In the genomic region with DNA sequence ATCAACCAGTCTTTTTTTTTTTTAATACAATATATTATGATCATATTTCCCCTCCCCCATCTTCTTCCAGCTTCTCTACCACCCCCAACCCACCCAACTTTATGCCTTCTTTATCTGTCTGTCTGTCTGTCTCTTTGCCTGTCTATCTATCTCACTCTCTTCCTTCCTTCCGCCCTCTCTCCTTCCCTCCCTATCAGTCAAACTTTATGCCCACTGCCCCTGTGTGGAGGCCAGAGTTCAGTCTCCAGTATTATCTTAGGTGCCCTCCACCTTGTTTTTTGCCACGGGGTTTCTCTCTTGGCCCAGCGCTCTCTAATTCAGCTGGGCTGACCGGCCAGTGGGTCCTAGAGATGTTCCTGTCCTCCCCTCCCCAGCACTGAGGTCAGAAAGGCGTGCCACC, we compare ENCODE assay signal across 21 mouse cellular contexts.
"Had no signal": no experiment of that assay in that cellular context is flagged by ENCODE, and none has a peak within 500 bp of the region (broad histone marks: within the 10 kb centered on the region; RNA-seq: fewer than 3 reads in every experiment).

No protein-coding gene starts in this region.

- H3K27me3 ChIP-seq: heart, embryonic 15.5 days; hindbrain, embryonic 15.5 days; kidney, embryonic 15.5 days; limb, embryonic 13.5 days; limb, embryonic 15.5 days; liver, embryonic 12.5 days had no signal

- H3K9me3 ChIP-seq: heart, embryonic 10.5 days; heart, embryonic 13.5 days; heart, embryonic 15.5 days; hindbrain, embryonic 13.5 days; hindbrain, embryonic 15.5 days; kidney, embryonic 15.5 days; limb, embryonic 13.5 days; limb, embryonic 15.5 days; liver, embryonic 12.5 days had no signal

- ATAC-seq: hindbrain, postnatal 0 days had no signal

- DNase-seq: gastrocnemius, adult 2 months; gastrocnemius, postnatal 14 days; gastrocnemius, postnatal 36 days; heart, adult 18-20 months; heart, postnatal 14 days; heart, postnatal 36 days; kidney, adult 2 months; kidney, adult 9 months; kidney, postnatal 36 days; layer of hippocampus, postnatal 36 days had no signal

- H3K27ac ChIP-seq: gastrocnemius, adult 2 months; heart, embryonic 10.5 days; heart, embryonic 13.5 days; heart, embryonic 15.5 days; hindbrain, embryonic 13.5 days; hindbrain, embryonic 15.5 days; hindbrain, postnatal 0 days; limb, embryonic 13.5 days; limb, embryonic 15.5 days; liver, embryonic 14.5 days had no signal

- H3K4me3 ChIP-seq: gastrocnemius, adult 2 months; heart, embryonic 10.5 days; heart, embryonic 13.5 days; heart, embryonic 15.5 days; hindbrain, embryonic 13.5 days; hindbrain, embryonic 15.5 days; kidney, embryonic 15.5 days; limb, embryonic 13.5 days; limb, embryonic 15.5 days; liver, embryonic 12.5 days had no signal

- H3K9ac ChIP-seq: heart, embryonic 13.5 days; heart, embryonic 15.5 days; hindbrain, embryonic 13.5 days; hindbrain, embryonic 15.5 days; kidney, embryonic 15.5 days; limb, embryonic 13.5 days; limb, embryonic 15.5 days; liver, embryonic 12.5 days; liver, embryonic 14.5 days had no signal

- H3K36me3 ChIP-seq: heart, embryonic 10.5 days; heart, embryonic 13.5 days; heart, embryonic 15.5 days; hindbrain, embryonic 13.5 days; hindbrain, embryonic 15.5 days; kidney, embryonic 15.5 days; limb, embryonic 13.5 days; limb, embryonic 15.5 days; liver, embryonic 12.5 days had no signal

- H3K4me2 ChIP-seq: heart, embryonic 13.5 days; heart, embryonic 15.5 days; hindbrain, embryonic 13.5 days; hindbrain, embryonic 15.5 days; kidney, embryonic 15.5 days; limb, embryonic 13.5 days; limb, embryonic 15.5 days; liver, embryonic 12.5 days had no signal
